Mouse (Mus musculus) embryonic fibroblast, embryonic 13.5 days (primary cell): ENCODE measurements around the gene Lrrc45.

Source experiments
- CTCF ChIP-seq: IDR thresholded peaks from 2 replicates; pipeline ENCODE4 v1.5.1; 2011; ENCODE audit warnings: mild to moderate bottlenecking, control low read depth, low read length, moderate library complexity, borderline replicate concordance; ENCODE audit not compliant: insufficient read depth
- POLR2A ChIP-seq: IDR thresholded peaks from 2 replicates; pipeline ENCODE4 v1.6.1; 2011; ENCODE audit warnings: low read depth, mild to moderate bottlenecking, control low read depth, low read length, moderate library complexity

- TF ChIP-seq CTCF (no peak), POLR2A (no peak)
Observed at GRCm38 (mm10) chr11:120707225-120707624, 6.5 kb upstream of the Lrrc45 start.
